Mouse (Mus musculus) hindbrain, embryonic 13.5 days (tissue): Measurements from ENCODE around the gene 9530077C05Rik. TPM values are rescaled to one million over a fixed set of nuclear protein-coding genes. Genes with fewer than 3 reads are reported as not detected.

Experiments
- ATAC-seq: fragments of 200-750 bp; cut with Nextera tagmentation; 2 replicates; pipeline ENCODE4 v1.8.0; 2017; ENCODE audit warnings: moderate TSS enrichment; ENCODE audit not compliant: low FRiP score
- H3K27ac ChIP-seq: fragments of 300-500 bp; sonication (generic); 2 replicates; pipeline ENCODE4 v1.5.1; 2015; ENCODE audit warnings: inconsistent platforms, mild to moderate bottlenecking, moderate library complexity
- H3K27me3 ChIP-seq: fragments of 300-500 bp; sonication (generic); 2 replicates; pipeline ENCODE4 v1.6.1; 2015; ENCODE audit warnings: mild to moderate bottlenecking, inconsistent platforms
- H3K36me3 ChIP-seq: fragments of 300-500 bp; sonication (generic); 2 replicates; pipeline ENCODE4 v1.6.1; 2015; ENCODE audit warnings: mild to moderate bottlenecking, inconsistent platforms
- H3K4me1 ChIP-seq: fragments of 300-500 bp; sonication (generic); replicated peaks from 2 replicates; pipeline ENCODE4 v1.6.1; 2015; ENCODE audit warnings: inconsistent platforms
- H3K4me2 ChIP-seq: fragments of 300-500 bp; sonication (generic); 2 replicates; pipeline ENCODE4 v1.6.1; 2015; ENCODE audit warnings: inconsistent platforms, mild to moderate bottlenecking, moderate library complexity
- H3K4me3 ChIP-seq: fragments of 300-500 bp; sonication (generic); 2 replicates; pipeline ENCODE4 v1.5.1; 2015; ENCODE audit warnings: mild to moderate bottlenecking, inconsistent platforms
- H3K9ac ChIP-seq: fragments of 300-500 bp; sonication (generic); 2 replicates; pipeline ENCODE4 v1.6.1; 2015; ENCODE audit warnings: mild to moderate bottlenecking, inconsistent platforms
- H3K9me3 ChIP-seq: fragments of 300-500 bp; sonication (generic); 2 replicates; pipeline ENCODE4 v1.6.1; 2016; ENCODE audit warnings: inconsistent platforms
- WGBS: fragments of 180-500 bp; shearing (Covaris S2); methylation state at CpG from one replicate; pipeline ENCODE4 v1.1.7; 2015; 5-methylcytosine and 5-hydroxymethylcytosine counted together
- polyA plus RNA-seq: library from polyadenylated mRNA; unstranded; fragments of >200 nt; fragmentation: Nextera tagmentation; extraction: Ambion mirVana; gene quantifications from 2 replicates; pipeline ENCODE4 v1.2.1, GENCODE M21; 2015

The 9530077C05Rik gene
- polyA plus RNA-seq, 1 experiment from 2014 or later = 9.1 TPM

- ATAC-seq = no peak
- H3K4me2 ChIP-seq = no peak overlapping the region
- H3K9ac ChIP-seq = no peak overlapping the region
- no peak overlapping the region for H3K4me3 ChIP-seq
- H3K9me3 ChIP-seq = no peaks in the 10 kb centered on the region
- no peaks in the 10 kb centered on the region for H3K27me3 ChIP-seq
- WGBS = 81% methylated on average over 8 of the region's 8 CpGs
- H3K4me1 ChIP-seq = peaks cover 10% of the 10 kb centered on the region
- no peak overlapping the region for H3K27ac ChIP-seq
- H3K36me3 ChIP-seq = peaks cover 11% of the 10 kb centered on the region; the same call in 1 of the 2 replicates
Measured at GRCm38 (mm10) chr9:22468899-22469259, 57.6 kb downstream of the 9530077C05Rik start.

DNA sequence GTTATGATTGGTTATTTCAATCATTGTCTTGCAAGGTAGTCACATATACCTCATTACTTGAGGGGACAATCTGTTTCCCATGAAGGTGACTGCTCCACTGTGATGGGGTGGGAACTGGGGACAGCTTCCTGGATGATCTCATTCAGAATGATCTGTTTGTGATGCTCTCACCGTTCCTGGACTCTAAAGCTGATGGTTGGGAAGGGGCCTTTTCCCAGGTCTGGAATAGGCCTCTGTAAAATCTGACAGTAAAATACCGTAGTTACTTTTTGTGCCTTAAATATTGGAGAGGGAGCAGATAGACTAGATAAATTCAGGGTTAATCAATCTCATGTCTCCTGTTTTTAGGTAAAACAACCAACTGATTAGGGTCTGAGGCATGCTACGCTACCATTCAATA lies 58.3 kb downstream of the 9530077C05Rik start, which contains the start of gene Rp9:
Gene Rp9, minus strand, starts transcription at position 101 of the 400 bp plus-strand sequence.
- Histone ChIP-seq H3K36me3 (peaks cover 8% of the 10 kb centered on the region; the same call in 1 of the 2 replicates), H3K4me1 (peaks cover 10% of the 10 kb centered on the region), H3K4me2 (peak within 1 kb of the TSS; percentile 64), H3K27ac (no peak within 1 kb of the TSS), H3K4me3 (peak within 1 kb of the TSS; percentile 92), H3K27me3 (no peaks in the 10 kb centered on the region), H3K9me3 (no peaks in the 10 kb centered on the region), H3K9ac (peak within 1 kb of the TSS; percentile 91; the same call in 1 of the 2 replicates)
- WGBS = 93% methylated on average over 3 of the region's 3 CpGs
- ATAC-seq = no peak

GRCm38 (mm10) chr9:22475424-22475868 lies 64.1 kb downstream of the 9530077C05Rik start, which contains the start of gene Bbs9:
Gene Bbs9, plus strand, starts transcription at chr9:22475715.
- H3K36me3 ChIP-seq = no peaks in the 10 kb centered on the region
- H3K4me3 ChIP-seq = peak within 1 kb of the TSS; percentile 67
- H3K9me3 ChIP-seq = no peaks in the 10 kb centered on the region
- peak within 1 kb of the TSS; percentile 76 for H3K9ac ChIP-seq
- H3K27ac ChIP-seq = peak within 1 kb of the TSS; percentile 73
- no peaks in the 10 kb centered on the region for H3K27me3 ChIP-seq
- ATAC-seq = peak; percentile 99
- WGBS = 1% methylated on average over 25 of the region's 25 CpGs
- H3K4me2 ChIP-seq = peak within 1 kb of the TSS; percentile 75
- H3K4me1 ChIP-seq = peaks cover 19% of the 10 kb centered on the region

DNA sequence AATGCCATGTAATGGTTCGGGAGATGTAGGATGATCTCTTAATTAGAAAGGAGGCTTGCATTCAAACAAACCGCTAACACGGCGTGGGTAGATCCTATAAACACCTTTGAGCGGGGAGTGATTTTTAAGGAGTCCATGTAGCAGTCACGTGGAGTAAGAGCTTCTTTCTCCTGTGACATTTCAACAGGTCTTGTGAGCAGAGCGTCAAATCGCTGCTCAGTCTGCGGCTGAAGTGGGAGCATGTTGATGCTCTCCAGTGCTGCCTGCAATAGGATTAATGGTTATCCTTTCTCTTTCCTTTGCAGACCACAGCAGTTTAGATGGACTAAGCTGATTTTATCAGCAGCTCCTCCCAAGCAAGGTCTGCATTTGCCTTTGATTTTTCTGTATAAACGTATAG lies 65.0 kb downstream of the 9530077C05Rik start:
- WGBS = 6% methylated on average over 10 of the region's 10 CpGs
- Histone ChIP-seq H3K9me3 (no peaks in the 10 kb centered on the region), H3K4me3 (peak overlapping the region; percentile 67), H3K9ac (peak overlapping the region; percentile 76), H3K36me3 (no peaks in the 10 kb centered on the region), H3K27me3 (no peaks in the 10 kb centered on the region), H3K4me1 (peaks cover 19% of the 10 kb centered on the region), H3K4me2 (peak overlapping the region; percentile 75), H3K27ac (no peak overlapping the region)
- no peak for ATAC-seq

- Histone ChIP-seq H3K27me3 (no peaks in the 10 kb centered on the region), H3K9me3 (no peaks in the 10 kb centered on the region), H3K4me1 (peaks cover 19% of the 10 kb centered on the region), H3K36me3 (no peaks in the 10 kb centered on the region), H3K4me3 (no peak overlapping the region), H3K9ac (no peak overlapping the region), H3K27ac (no peak overlapping the region), H3K4me2 (no peak overlapping the region)
- WGBS = 95% methylated on average over 8 of the region's 8 CpGs
- ATAC-seq = no peak
Measured at GRCm38 (mm10) chr9:22478946-22479345, 67.6 kb downstream of the 9530077C05Rik start.

- ATAC-seq = no peak
- Histone ChIP-seq H3K4me3 (no peak overlapping the region), H3K9me3 (no peaks in the 10 kb centered on the region), H3K36me3 (no peaks in the 10 kb centered on the region), H3K4me1 (no peaks in the 10 kb centered on the region), H3K27ac (no peak overlapping the region), H3K4me2 (no peak overlapping the region), H3K27me3 (no peaks in the 10 kb centered on the region), H3K9ac (no peak overlapping the region)
- 94% methylated on average over 8 of the region's 8 CpGs for WGBS
Measured at GRCm38 (mm10) chr9:22483866-22484561, 72.7 kb downstream of the 9530077C05Rik start.

GRCm38 (mm10) chr9:22484562-22485308 lies 73.4 kb downstream of the 9530077C05Rik start:
- H3K9me3 ChIP-seq = no peaks in the 10 kb centered on the region
- ATAC-seq = no peak
- 92% methylated on average over 12 of the region's 12 CpGs for WGBS
- no peak overlapping the region for H3K4me2 ChIP-seq
- no peaks in the 10 kb centered on the region for H3K27me3 ChIP-seq
- no peaks in the 10 kb centered on the region for H3K4me1 ChIP-seq
- H3K9ac ChIP-seq = no peak overlapping the region
- no peak overlapping the region for H3K27ac ChIP-seq
- H3K36me3 ChIP-seq = no peaks in the 10 kb centered on the region
- no peak overlapping the region for H3K4me3 ChIP-seq

DNA sequence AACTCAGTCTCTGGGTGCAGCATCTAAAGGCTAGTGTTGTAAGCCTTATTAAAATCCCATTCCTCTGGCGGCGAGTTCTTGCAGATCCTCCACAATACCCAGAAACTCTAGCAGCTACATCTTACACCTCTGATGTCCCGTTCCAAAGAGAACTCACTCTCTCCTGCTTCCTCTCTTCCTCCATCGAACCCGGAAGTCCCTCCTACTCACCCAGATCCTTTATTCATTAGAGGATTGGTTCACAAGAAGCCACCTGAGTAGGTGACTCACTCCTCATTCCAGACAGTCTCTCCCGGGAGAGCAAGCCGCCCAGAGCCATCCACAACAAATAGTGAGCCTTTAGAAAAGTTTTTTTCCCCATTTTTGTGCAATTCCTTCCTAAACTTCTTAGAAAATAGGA lies 74.9 kb downstream of the 9530077C05Rik start:
- no peaks in the 10 kb centered on the region for H3K27me3 ChIP-seq
- no peak overlapping the region for H3K27ac ChIP-seq
- H3K4me2 ChIP-seq = no peak overlapping the region
- no peaks in the 10 kb centered on the region for H3K4me1 ChIP-seq
- no peak overlapping the region for H3K9ac ChIP-seq
- no peaks in the 10 kb centered on the region for H3K9me3 ChIP-seq
- no peaks in the 10 kb centered on the region for H3K36me3 ChIP-seq
- no peak for ATAC-seq
- 91% methylated on average over 7 of the region's 7 CpGs for WGBS
- H3K4me3 ChIP-seq = no peak overlapping the region

DNA sequence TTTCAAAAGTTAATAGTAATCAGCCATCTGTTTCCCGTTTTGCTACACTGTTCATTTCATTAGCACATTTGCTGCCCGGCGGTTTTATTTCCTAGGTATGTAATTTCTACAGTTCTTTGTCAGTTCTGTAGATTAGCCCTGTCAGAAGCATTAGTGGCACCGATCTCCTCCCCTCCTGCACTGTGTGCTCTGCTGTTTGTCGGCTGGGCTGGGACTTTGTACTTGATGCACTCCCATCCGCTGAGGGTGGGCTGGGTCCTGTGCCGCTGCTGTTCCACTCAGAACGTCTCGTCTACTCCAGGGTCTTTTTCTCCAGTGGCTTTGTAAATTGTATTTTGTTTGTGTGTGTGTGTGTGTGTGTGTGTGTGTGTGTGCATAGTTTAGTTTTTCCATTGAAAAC lies 77.7 kb downstream of the 9530077C05Rik start:
- H3K36me3 ChIP-seq = peaks cover 7% of the 10 kb centered on the region
- H3K27me3 ChIP-seq = no peaks in the 10 kb centered on the region
- H3K4me2 ChIP-seq = no peak overlapping the region
- 61% methylated on average over 9 of the region's 9 CpGs for WGBS
- ATAC-seq = no peak
- H3K4me3 ChIP-seq = no peak overlapping the region
- H3K4me1 ChIP-seq = no peaks in the 10 kb centered on the region
- no peak overlapping the region for H3K27ac ChIP-seq
- H3K9ac ChIP-seq = no peak overlapping the region
- no peaks in the 10 kb centered on the region for H3K9me3 ChIP-seq

Other genes starting within 250 kb of the 9530077C05Rik start
- 0.17 TPM in 1 of 2 replicates, not detected in the other for gene Zfp872, start 223.4 kb upstream of the 9530077C05Rik start, polyA plus RNA-seq
- 9.0 and 10.9 TPM in 2 replicates for gene Zfp809, start 185.8 kb upstream of the 9530077C05Rik start, polyA plus RNA-seq
- 7.5 and 7.6 TPM in 2 replicates for gene Zfp599, start 151.6 kb upstream of the 9530077C05Rik start, polyA plus RNA-seq
- 36.0 and 40.6 TPM in 2 replicates for gene Zfp810, start 103.9 kb upstream of the 9530077C05Rik start, polyA plus RNA-seq
- 5.8 and 7.0 TPM in 2 replicates for gene Anln, start 22.3 kb upstream of the 9530077C05Rik start, polyA plus RNA-seq
- gene Gm17545, start 42.8 kb downstream of the 9530077C05Rik start, polyA plus RNA-seq = not detected in 2 replicates
- 58.1 and 59.2 TPM in 2 replicates for gene Rp9, start 58.2 kb downstream of the 9530077C05Rik start, polyA plus RNA-seq
- 16.9 and 17.1 TPM in 2 replicates for gene Bbs9, start 64.2 kb downstream of the 9530077C05Rik start, polyA plus RNA-seq